Mouse (Mus musculus): ENCODE measurements around the gene Olfr510. TPM values are rescaled to one million over a fixed set of nuclear protein-coding genes. Genes with fewer than 3 reads are reported as not detected.

Gene Olfr510
- total RNA-seq (2023): not detected

GRCm38 (mm10) chr7:108666118-108666517, at the start of gene Olfr510:
Gene Olfr510, plus strand, starts transcription at chr7:108666418.

GRCm38 (mm10) chr7:108621514-108621913, 44.7 kb upstream of the Olfr510 start, which contains the start of gene Olfr507:
Gene Olfr507, plus strand, starts transcription at chr7:108621814.

GRCm38 (mm10) chr7:108629694-108630093, 36.5 kb upstream of the Olfr510 start, which contains the start of gene Olfr508:
Gene Olfr508, plus strand, starts transcription at chr7:108629994.

GRCm38 (mm10) chr7:108651806-108652205, 14.4 kb upstream of the Olfr510 start, which contains the start of gene Olfr509:
Gene Olfr509, minus strand, starts transcription at chr7:108651906.

GRCm38 (mm10) chr7:108713020-108713419, 46.8 kb downstream of the Olfr510 start, which contains the start of gene Olfr512:
Gene Olfr512, plus strand, starts transcription at chr7:108713320.

Other genes with a start within 250 kb of the Olfr510 start
- not detected for gene Olfr497, start 246.0 kb upstream of the Olfr510 start, total RNA-seq (2023)
- gene Olfr498, start 201.1 kb upstream of the Olfr510 start, total RNA-seq (2023): not detected
- not detected for gene Olfr502, start 141.4 kb upstream of the Olfr510 start, total RNA-seq (2023)
- gene Olfr503, start 121.9 kb upstream of the Olfr510 start, total RNA-seq (2023): not detected
- not detected for gene Olfr504, start 100.6 kb upstream of the Olfr510 start, total RNA-seq (2023)
- not detected for gene Olfr506, start 55.6 kb upstream of the Olfr510 start, total RNA-seq (2023)
- not detected for gene Olfr507, start 44.6 kb upstream of the Olfr510 start, total RNA-seq (2023)
- not detected for gene Olfr508, start 36.4 kb upstream of the Olfr510 start, total RNA-seq (2023)
- gene Olfr509, start 14.5 kb upstream of the Olfr510 start, total RNA-seq (2023): not detected
- gene Olfr512, start 46.9 kb downstream of the Olfr510 start, total RNA-seq (2023): not detected
- not detected for gene Olfr513, start 84.6 kb downstream of the Olfr510 start, total RNA-seq (2023)
- gene Olfr514, start 159.6 kb downstream of the Olfr510 start, total RNA-seq (2023): not detected
- gene Olfr516, start 184.1 kb downstream of the Olfr510 start, total RNA-seq (2023): not detected
- not detected for gene Olfr517, start 206.0 kb downstream of the Olfr510 start, total RNA-seq (2023)
- not detected for gene Olfr518, start 218.6 kb downstream of the Olfr510 start, total RNA-seq (2023)
- not detected for gene Olfr519, start 228.0 kb downstream of the Olfr510 start, total RNA-seq (2023)

Measured in neutrophil, adult 59 days (primary cell).